Mouse (Mus musculus) left cerebral cortex, postnatal 14 days (tissue): ENCODE measurements around the gene Gm28490. TPM values are rescaled to one million over a fixed set of nuclear protein-coding genes. Genes with fewer than 3 reads are reported as not detected.
"Not testable (repeated sequence)": the region's sequence is repeated elsewhere in the genome, so short reads cannot be mapped to it uniquely, and the experiment has no call there.

Source experiments
- DNase-seq, 2 experiments: peaks; one replicate each; pipeline ENCODE4 v3.0.0; 2021 to 2022; ENCODE audit warnings: low spot score in 2 of 2, mixed read lengths in 1 of 2
- intact Hi-C: fragments of 180-260 bp; cut with DNase I; formaldehyde crosslinking; loops from one replicate; pipeline ENCODE4 v1.15.1; 2025
- long read RNA-seq, 2 experiments: library from polyadenylated mRNA; stranded (forward); transcript quantifications; one replicate each; pipeline ENCODE4 v2.0.0; 2021
- total RNA-seq, 2 experiments: library from RNA; stranded (reverse); gene quantifications; 2 replicates each; pipeline ENCODE4 v1.2.3; 2021

The Gm28490 gene
- not detected for total RNA-seq
- long read RNA-seq, experiment 1 = 0 reads
- long read RNA-seq, experiment 2 = 0 reads

DNA sequence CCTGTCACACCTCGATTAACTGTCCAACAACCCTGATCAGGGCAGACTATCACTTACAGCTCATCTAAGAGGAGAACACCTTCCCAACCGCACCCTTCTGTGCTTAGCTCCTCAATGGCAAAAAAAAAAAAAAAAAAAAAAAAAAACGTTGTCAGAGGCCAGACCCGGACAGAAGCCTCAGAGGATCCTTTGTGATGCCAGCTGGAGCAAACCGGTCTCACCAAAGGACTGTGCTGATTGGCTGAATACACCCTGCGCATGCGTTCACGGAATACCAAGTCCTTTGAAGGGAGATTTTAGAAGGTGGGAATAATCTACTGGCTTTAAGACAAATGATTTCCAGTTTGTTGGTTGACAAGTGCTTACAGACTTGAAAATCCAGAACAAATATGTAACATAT is at the start of gene Gm28490:
Gm28490 (minus strand) TSS at position 101 of the 400 bp plus-strand sequence.
- DNase-seq, intact Hi-C loops: not testable (repeated sequence)
